Mouse (Mus musculus): Measurements from ENCODE around the gene Ubox5. TPM values are rescaled to one million over a fixed set of nuclear protein-coding genes. Genes with fewer than 3 reads are reported as not detected.

Ubox5 gene
- polyA plus RNA-seq, 1 experiment from 2014 or later: 16.6 TPM

DNA sequence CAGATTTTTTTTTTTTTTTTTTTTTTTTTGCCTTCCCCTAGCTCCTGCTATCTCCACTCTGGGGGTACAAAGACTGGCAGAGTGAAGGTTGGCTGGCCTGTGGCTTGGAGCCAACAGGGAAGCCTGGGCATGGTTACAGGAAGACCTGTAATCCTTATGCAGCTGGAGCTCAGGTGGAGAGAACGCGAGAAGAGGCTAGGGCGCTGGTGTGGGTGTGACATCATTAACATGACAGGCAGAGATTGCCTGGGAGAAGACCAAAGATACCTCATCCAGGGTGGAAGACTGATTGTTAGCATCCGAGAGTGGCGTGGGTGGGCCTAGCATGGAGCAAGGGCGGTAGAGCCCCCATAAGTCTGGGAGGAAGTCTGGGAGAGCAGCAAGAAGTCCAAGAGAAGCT is 9.4 kb upstream of the Ubox5 start:
- DNase-seq (ENCODE audit: low spot score, missing footprints): no peak
- H3K27me3 ChIP-seq (ENCODE audit: control insufficient read depth, insufficient read depth, low read length): peaks cover 48% of the 10 kb centered on the region

DNA sequence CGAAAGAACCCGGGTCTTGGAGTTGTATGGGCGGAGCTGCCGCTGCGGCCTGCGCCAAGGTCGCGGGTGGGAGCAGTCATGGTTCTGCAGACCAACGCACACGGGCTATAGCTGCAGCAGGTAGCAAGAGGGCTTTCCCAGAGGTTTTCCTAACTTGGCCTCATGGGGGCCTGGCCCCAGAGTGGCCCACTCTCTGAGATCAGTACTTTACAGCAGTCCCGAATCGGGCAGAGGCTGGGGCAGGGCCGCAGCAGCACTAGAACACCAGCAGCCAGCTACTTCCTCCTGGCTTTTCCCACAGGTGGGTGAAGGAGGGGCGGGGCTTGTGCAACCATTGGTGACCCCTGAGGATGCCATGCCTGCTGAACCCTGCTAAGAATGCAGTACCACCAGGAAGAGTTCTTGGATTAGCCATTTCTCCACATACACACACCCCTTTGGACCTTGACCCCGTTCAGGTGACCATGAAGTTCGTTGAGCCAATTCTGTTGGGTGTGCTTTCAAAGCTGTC is 8.3 kb upstream of the Ubox5 start:
- Histone ChIP-seq H3K27me3 (ENCODE audit: control insufficient read depth, insufficient read depth, low read length) (peaks cover 56% of the 10 kb centered on the region), H3K27ac (ENCODE audit: low read depth, low read length) (no peak overlapping the region), H3K9me3 (ENCODE audit: control insufficient read depth, low read length) (no peaks in the 10 kb centered on the region), H3K36me3 (ENCODE audit: control insufficient read depth, insufficient read depth, low read length) (no peaks in the 10 kb centered on the region), H3K4me2 (no peak overlapping the region), H3K9ac (ENCODE audit: low read length) (peak overlapping the region; percentile 20; the same call in 1 of the 2 replicates), H3K4me1 (ENCODE audit: control insufficient read depth, insufficient read depth, low read length) (peaks cover 26% of the 10 kb centered on the region), H3K4me3 (ENCODE audit: low read depth, low read length) (no peak overlapping the region)
- no peak for DNase-seq (ENCODE audit: low spot score, missing footprints)
- 32% methylated on average over 16 of the region's 16 CpGs for WGBS
- no peak for ATAC-seq (ENCODE audit: low FRiP score)

More for the DNA sequence above, 9.4 kb upstream of the Ubox5 start:
- H3K4me2 ChIP-seq: no peak overlapping the region
- no peak overlapping the region for H3K27ac ChIP-seq (ENCODE audit: low read depth, low read length)
- H3K36me3 ChIP-seq (ENCODE audit: control insufficient read depth, insufficient read depth, low read length): no peaks in the 10 kb centered on the region
- ATAC-seq (ENCODE audit: low FRiP score): no peak
- H3K4me1 ChIP-seq (ENCODE audit: control insufficient read depth, insufficient read depth, low read length): peaks cover 20% of the 10 kb centered on the region
- no peaks in the 10 kb centered on the region for H3K9me3 ChIP-seq (ENCODE audit: control insufficient read depth, low read length)
- 80% methylated on average over 6 of the region's 6 CpGs for WGBS
- no peak overlapping the region for H3K9ac ChIP-seq (ENCODE audit: low read length)
- H3K4me3 ChIP-seq (ENCODE audit: low read depth, low read length): no peak overlapping the region

- Histone ChIP-seq H3K9me3 (ENCODE audit: control insufficient read depth, low read length) (no peaks in the 10 kb centered on the region), H3K9ac (ENCODE audit: low read length) (no peak overlapping the region), H3K4me2 (peak overlapping the region; percentile 15), H3K27ac (ENCODE audit: low read depth, low read length) (no peak overlapping the region), H3K27me3 (ENCODE audit: control insufficient read depth, insufficient read depth, low read length) (peaks cover 56% of the 10 kb centered on the region), H3K4me3 (ENCODE audit: low read depth, low read length) (no peak overlapping the region), H3K36me3 (ENCODE audit: control insufficient read depth, insufficient read depth, low read length) (no peaks in the 10 kb centered on the region), H3K4me1 (ENCODE audit: control insufficient read depth, insufficient read depth, low read length) (peaks cover 31% of the 10 kb centered on the region)
- WGBS: 14% methylated on average over 21 of the region's 21 CpGs
- ATAC-seq (ENCODE audit: low FRiP score): no peak
- DNase-seq (ENCODE audit: low spot score, missing footprints): no peak
These were observed 6.0 kb upstream of the Ubox5 start for GRCm38 (mm10) chr2:130635847-130636246.

DNA sequence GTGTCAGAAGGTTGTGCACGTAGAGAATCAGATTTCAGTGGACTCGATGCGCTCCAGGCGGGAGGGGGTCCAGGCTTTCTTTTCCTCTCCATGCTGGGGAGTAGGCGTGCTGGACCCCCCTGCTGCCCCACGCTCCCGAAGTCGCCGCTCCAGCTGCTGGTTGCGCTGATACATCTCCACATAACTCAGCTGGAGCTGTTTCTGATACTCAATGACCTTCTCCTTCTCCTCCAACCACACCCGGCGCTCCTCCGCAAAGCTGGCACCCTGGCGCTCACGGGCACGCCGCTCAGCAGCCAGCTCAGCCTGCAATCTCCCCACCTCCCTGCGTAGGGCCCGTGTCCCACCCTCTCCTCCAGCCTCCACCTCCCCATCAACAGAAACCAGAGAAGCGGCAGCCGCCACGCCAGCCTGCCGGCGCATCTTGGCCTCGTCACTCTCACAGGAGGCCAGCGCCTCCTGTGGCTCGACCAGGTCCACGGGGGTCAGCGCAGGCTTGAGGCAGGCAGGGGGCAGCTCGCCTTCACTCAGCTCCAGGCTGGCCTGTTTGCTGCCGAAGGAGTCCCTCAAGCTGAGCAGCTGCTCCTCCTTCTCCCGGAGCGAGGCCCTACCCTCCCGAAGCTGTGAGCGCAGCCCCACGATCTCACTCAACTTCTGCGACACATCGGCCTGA is 5.0 kb upstream of the Ubox5 start:
- under 1% methylated on average over 38 of the region's 38 CpGs for WGBS
- Histone ChIP-seq H3K4me2 (peak overlapping the region; percentile 60), H3K4me1 (ENCODE audit: control insufficient read depth, insufficient read depth, low read length) (peaks cover 31% of the 10 kb centered on the region), H3K9me3 (ENCODE audit: control insufficient read depth, low read length) (no peaks in the 10 kb centered on the region), H3K27ac (ENCODE audit: low read depth, low read length) (no peak overlapping the region), H3K4me3 (ENCODE audit: low read depth, low read length) (peak overlapping the region; percentile 28), H3K27me3 (ENCODE audit: control insufficient read depth, insufficient read depth, low read length) (peaks cover 56% of the 10 kb centered on the region), H3K9ac (ENCODE audit: low read length) (peak overlapping the region; percentile 61), H3K36me3 (ENCODE audit: control insufficient read depth, insufficient read depth, low read length) (no peaks in the 10 kb centered on the region)
- peak; percentile 53 for ATAC-seq (ENCODE audit: low FRiP score)
- DNase-seq (ENCODE audit: low spot score, missing footprints): peak; percentile 92

GRCm38 (mm10) chr2:130634006-130634738 is 4.3 kb upstream of the Ubox5 start:
- Histone ChIP-seq H3K4me3 (ENCODE audit: low read depth, low read length) (peak overlapping the region; percentile 28), H3K27me3 (ENCODE audit: control insufficient read depth, insufficient read depth, low read length) (peaks cover 56% of the 10 kb centered on the region), H3K4me1 (ENCODE audit: control insufficient read depth, insufficient read depth, low read length) (peaks cover 31% of the 10 kb centered on the region), H3K9me3 (ENCODE audit: control insufficient read depth, low read length) (no peaks in the 10 kb centered on the region), H3K27ac (ENCODE audit: low read depth, low read length) (no peak overlapping the region), H3K9ac (ENCODE audit: low read length) (0 out of 2 replicates have a peak overlapping the region, but pooled peaks have one; percentile 21), H3K36me3 (ENCODE audit: control insufficient read depth, insufficient read depth, low read length) (no peaks in the 10 kb centered on the region), H3K4me2 (peak overlapping the region; percentile 60)
- WGBS: 15% methylated on average over 14 of the region's 14 CpGs
- peak; percentile 49 for ATAC-seq (ENCODE audit: low FRiP score)
- DNase-seq (ENCODE audit: low spot score, missing footprints): peak; percentile 88

DNA sequence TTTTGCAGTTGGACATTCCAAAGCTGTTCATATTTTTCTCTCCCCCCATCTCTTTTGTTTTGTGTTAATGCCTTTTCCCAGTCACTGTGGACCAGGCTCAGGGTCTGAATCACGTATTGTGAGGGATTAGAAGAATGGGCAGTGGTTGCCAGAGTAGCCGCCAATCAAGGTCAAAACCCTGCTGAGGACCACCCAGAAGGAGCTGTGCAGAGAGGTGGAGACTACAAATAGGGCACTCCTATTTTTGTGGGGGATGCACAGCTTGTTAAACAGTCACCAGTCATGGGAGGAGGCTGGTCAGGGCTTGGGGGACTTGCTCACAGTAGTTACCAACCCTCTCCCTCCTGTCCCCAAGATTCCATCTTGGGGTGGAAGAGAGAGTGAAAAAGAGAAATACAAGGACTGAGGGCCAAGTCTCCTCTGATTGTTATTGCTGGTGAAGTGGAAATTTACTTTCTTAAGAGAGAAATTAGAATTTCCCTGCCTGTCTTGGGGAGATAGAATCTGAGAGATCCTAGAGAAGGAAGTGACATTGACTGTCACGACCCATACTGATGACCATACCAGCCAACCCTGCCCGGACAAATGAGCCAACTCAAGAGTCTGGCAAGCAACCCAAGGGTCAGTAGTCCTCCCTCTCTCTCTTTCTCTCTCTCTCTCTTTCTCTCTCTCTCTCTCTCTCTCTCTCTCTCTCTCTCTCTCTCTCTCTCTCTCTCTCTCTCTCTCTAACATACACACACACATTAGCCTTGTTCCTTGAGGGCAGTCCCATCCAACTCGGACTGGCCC is 3.2 kb upstream of the Ubox5 start:
- peak; percentile 88 for DNase-seq (ENCODE audit: low spot score, missing footprints)
- Histone ChIP-seq H3K4me1 (ENCODE audit: control insufficient read depth, insufficient read depth, low read length) (peaks cover 37% of the 10 kb centered on the region), H3K36me3 (ENCODE audit: control insufficient read depth, insufficient read depth, low read length) (no peaks in the 10 kb centered on the region), H3K4me3 (ENCODE audit: low read depth, low read length) (no peak overlapping the region), H3K27me3 (ENCODE audit: control insufficient read depth, insufficient read depth, low read length) (peaks cover 46% of the 10 kb centered on the region), H3K9ac (ENCODE audit: low read length) (no peak overlapping the region), H3K27ac (ENCODE audit: low read depth, low read length) (no peak overlapping the region), H3K4me2 (no peak overlapping the region), H3K9me3 (ENCODE audit: control insufficient read depth, low read length) (no peaks in the 10 kb centered on the region)
- peak; percentile 39 for ATAC-seq (ENCODE audit: low FRiP score)
- 41% methylated on average over 5 of the region's 5 CpGs for WGBS

GRCm38 (mm10) chr2:130632416-130632815 is 2.6 kb upstream of the Ubox5 start:
- H3K4me3 ChIP-seq (ENCODE audit: low read depth, low read length): no peak overlapping the region
- ATAC-seq (ENCODE audit: low FRiP score) (no peak), DNase-seq (ENCODE audit: low spot score, missing footprints) (no peak)
- no peak overlapping the region for H3K4me2 ChIP-seq
- 44% methylated on average over 1 of the region's 1 CpGs for WGBS
- H3K36me3 ChIP-seq (ENCODE audit: control insufficient read depth, insufficient read depth, low read length): no peaks in the 10 kb centered on the region
- no peak overlapping the region for H3K9ac ChIP-seq (ENCODE audit: low read length)
- no peaks in the 10 kb centered on the region for H3K9me3 ChIP-seq (ENCODE audit: control insufficient read depth, low read length)
- H3K27me3 ChIP-seq (ENCODE audit: control insufficient read depth, insufficient read depth, low read length): peaks cover 39% of the 10 kb centered on the region
- H3K4me1 ChIP-seq (ENCODE audit: control insufficient read depth, insufficient read depth, low read length): peaks cover 37% of the 10 kb centered on the region
- H3K27ac ChIP-seq (ENCODE audit: low read depth, low read length): no peak overlapping the region

- DNase-seq (ENCODE audit: low spot score, missing footprints): no peak
- Histone ChIP-seq H3K4me2 (peak overlapping the region; percentile 90), H3K27ac (ENCODE audit: low read depth, low read length) (no peak overlapping the region), H3K27me3 (ENCODE audit: control insufficient read depth, insufficient read depth, low read length) (peaks cover 8% of the 10 kb centered on the region), H3K9me3 (ENCODE audit: control insufficient read depth, low read length) (no peaks in the 10 kb centered on the region), H3K9ac (ENCODE audit: low read length) (peak overlapping the region; percentile 94), H3K4me3 (ENCODE audit: low read depth, low read length) (peak overlapping the region; percentile 97), H3K4me1 (ENCODE audit: control insufficient read depth, insufficient read depth, low read length) (peaks cover 21% of the 10 kb centered on the region), H3K36me3 (ENCODE audit: control insufficient read depth, insufficient read depth, low read length) (peaks cover 2% of the 10 kb centered on the region; the same call in 1 of the 2 replicates)
- ATAC-seq (ENCODE audit: low FRiP score): peak; percentile 60; the same call in 1 of the 2 replicates
- WGBS: 3% methylated on average over 36 of the region's 37 CpGs
These were observed 579 bp downstream of the Ubox5 start for GRCm38 (mm10) chr2:130629080-130629838.
